Mouse (Mus musculus): ENCODE data around the gene Acbd6. TPM values are rescaled to one million over a fixed set of nuclear protein-coding genes. Genes with fewer than 3 reads are reported as not detected.

Gene Acbd6
- polyA plus RNA-seq, 1 experiment: 95.9 TPM

DNA sequence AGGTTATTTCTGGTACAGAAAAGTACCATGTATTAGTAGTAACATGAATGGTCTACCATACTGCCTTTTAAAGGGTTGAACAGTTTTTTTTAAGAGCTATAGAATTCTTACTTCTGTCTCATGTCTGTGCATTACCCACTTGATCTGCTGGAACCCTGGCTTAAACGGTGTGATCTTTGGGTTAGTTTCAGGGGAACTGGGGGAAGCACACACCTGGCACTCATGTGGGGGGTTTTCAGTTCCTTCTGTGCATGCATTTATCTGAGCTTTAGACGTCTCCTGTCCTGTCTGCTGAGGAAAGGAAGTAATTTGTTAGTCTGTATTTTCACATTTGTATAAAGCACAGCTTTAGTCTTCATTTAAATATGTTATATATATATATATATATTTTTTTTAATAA lies 19.4 kb downstream of the Acbd6 start:
- Histone ChIP-seq H3K4me1 (ENCODE audit: control insufficient read depth, insufficient read depth, insufficient read length, low read length) (no peaks in the 10 kb centered on the region), H3K4me3 (ENCODE audit: low read depth, low read length) (no peak overlapping the region), H3K36me3 (ENCODE audit: control insufficient read depth, insufficient read depth, low read length) (no peaks in the 10 kb centered on the region; the same call in 1 of the 2 replicates), H3K27ac (ENCODE audit: insufficient read depth, low read depth, low read length) (no peak overlapping the region), H3K27me3 (ENCODE audit: control insufficient read depth, insufficient read depth, low read length) (no peaks in the 10 kb centered on the region)
- WGBS: 88% methylated on average over 2 of the region's 2 CpGs
- TF ChIP-seq POLR2A (IDR thresholded peaks at IDR 0.05; ENCODE audit: low read depth, low read length) (no peak), CTCF (IDR thresholded peaks at IDR 0.05; ENCODE audit: extremely low read depth, insufficient read length, insufficient replicate concordance, low read depth, low read length) (no peak)

DNA sequence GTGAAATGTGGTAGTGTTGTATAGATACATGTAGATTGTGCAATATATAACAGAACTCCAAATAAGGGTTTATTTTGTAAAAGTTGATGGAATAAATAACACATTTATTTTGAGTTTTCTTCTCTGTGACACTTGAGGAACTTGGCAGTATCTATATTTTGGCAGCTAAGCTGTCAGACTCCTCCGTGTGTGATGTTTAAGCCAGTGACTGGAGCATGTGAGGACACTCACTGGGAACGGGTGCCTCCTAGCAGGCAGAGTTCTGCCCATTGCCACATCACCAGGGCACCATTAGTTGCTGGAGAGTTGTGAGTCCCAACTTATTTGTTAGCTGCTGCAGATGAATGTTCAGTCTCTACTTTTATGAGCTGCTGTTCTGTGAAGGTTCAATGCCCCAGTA lies 30.0 kb downstream of the Acbd6 start:
- H3K27me3 ChIP-seq (ENCODE audit: control insufficient read depth, insufficient read depth, low read length): no peaks in the 10 kb centered on the region
- WGBS: 85% methylated on average over 2 of the region's 2 CpGs
- TF ChIP-seq POLR2A (IDR thresholded peaks at IDR 0.05; ENCODE audit: low read depth, low read length): no peak
- no peak for TF ChIP-seq CTCF (IDR thresholded peaks at IDR 0.05; ENCODE audit: extremely low read depth, insufficient read length, insufficient replicate concordance, low read depth, low read length)
- H3K4me3 ChIP-seq (ENCODE audit: low read depth, low read length): no peak overlapping the region
- H3K4me1 ChIP-seq (ENCODE audit: control insufficient read depth, insufficient read depth, insufficient read length, low read length): no peaks in the 10 kb centered on the region
- peaks cover 2% of the 10 kb centered on the region; the same call in 1 of the 2 replicates for H3K36me3 ChIP-seq (ENCODE audit: control insufficient read depth, insufficient read depth, low read length)
- no peak overlapping the region for H3K27ac ChIP-seq (ENCODE audit: insufficient read depth, low read depth, low read length)

DNA sequence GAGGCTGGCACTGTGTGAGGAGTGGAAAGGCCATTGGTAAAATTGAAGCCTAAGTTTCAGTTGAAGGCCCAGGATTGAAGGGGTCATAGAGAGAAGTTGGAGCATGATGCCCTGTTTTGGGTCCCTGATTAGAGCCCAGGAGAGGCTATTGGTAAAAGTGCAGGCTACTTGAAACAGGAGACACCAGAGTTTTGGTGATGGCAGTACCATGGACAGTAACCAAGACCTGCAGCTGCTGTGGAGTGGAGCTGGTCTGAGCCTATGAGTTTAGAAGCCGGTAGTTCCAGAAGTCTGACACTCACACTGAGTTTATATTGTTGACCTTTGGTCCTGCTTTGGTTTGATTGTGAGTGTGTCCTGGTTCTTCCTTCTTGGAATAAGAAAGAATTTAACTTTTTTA lies 36.2 kb downstream of the Acbd6 start:
- H3K4me1 ChIP-seq (ENCODE audit: control insufficient read depth, insufficient read depth, insufficient read length, low read length): no peaks in the 10 kb centered on the region
- TF ChIP-seq CTCF (IDR thresholded peaks at IDR 0.05; ENCODE audit: extremely low read depth, insufficient read length, insufficient replicate concordance, low read depth, low read length) (no peak), POLR2A (IDR thresholded peaks at IDR 0.05; ENCODE audit: low read depth, low read length) (no peak)
- no peak overlapping the region for H3K27ac ChIP-seq (ENCODE audit: insufficient read depth, low read depth, low read length)
- no peaks in the 10 kb centered on the region for H3K27me3 ChIP-seq (ENCODE audit: control insufficient read depth, insufficient read depth, low read length)
- H3K36me3 ChIP-seq (ENCODE audit: control insufficient read depth, insufficient read depth, low read length): no peaks in the 10 kb centered on the region
- WGBS: 25% methylated on average over 1 of the region's 1 CpGs
- no peak overlapping the region for H3K4me3 ChIP-seq (ENCODE audit: low read depth, low read length)

DNA sequence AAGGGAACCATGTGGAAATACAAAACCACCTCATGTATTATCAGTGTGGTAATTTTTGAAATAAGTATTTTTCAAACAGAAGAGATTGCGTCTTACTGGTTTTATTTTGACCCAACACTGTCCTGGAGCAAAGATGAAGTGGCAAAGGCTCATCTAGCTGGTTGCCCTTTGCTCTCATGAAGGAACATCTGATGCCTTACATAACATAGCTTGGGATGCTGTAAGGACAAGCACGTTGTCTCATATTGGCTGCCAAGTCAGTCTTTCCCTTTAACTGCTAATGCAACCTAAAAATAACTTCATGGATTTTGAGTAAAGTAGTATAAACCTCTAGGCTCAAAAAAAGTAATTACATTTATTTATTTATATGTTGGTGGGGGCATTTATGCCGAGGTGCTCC lies 38.7 kb downstream of the Acbd6 start:
- WGBS: 87% methylated on average over 3 of the region's 3 CpGs
- no peak overlapping the region for H3K4me3 ChIP-seq (ENCODE audit: low read depth, low read length)
- no peaks in the 10 kb centered on the region for H3K4me1 ChIP-seq (ENCODE audit: control insufficient read depth, insufficient read depth, insufficient read length, low read length)
- no peaks in the 10 kb centered on the region for H3K36me3 ChIP-seq (ENCODE audit: control insufficient read depth, insufficient read depth, low read length)
- no peak for TF ChIP-seq CTCF (IDR thresholded peaks at IDR 0.05; ENCODE audit: extremely low read depth, insufficient read length, insufficient replicate concordance, low read depth, low read length)
- TF ChIP-seq POLR2A (IDR thresholded peaks at IDR 0.05; ENCODE audit: low read depth, low read length): no peak
- no peak overlapping the region for H3K27ac ChIP-seq (ENCODE audit: insufficient read depth, low read depth, low read length)
- no peaks in the 10 kb centered on the region for H3K27me3 ChIP-seq (ENCODE audit: control insufficient read depth, insufficient read depth, low read length)

DNA sequence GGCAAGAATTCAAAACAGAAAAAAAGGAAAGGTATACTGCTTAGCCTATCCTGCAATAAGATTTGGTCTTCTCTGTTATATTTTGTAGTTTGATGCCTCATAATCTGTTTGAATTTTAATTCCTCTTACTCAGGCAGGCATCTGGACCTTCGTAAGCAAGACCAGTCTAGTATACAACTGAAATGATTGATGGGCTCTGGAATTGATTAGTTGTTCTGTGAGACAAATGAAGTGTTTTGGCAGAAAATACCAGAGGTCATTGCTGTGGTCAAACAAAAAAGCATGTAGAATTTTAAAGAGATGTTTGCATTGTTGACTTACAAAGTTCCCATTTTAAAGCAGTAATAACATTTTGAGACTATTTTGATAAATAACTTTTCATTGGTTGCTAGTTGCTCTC lies 46.8 kb downstream of the Acbd6 start:
- no peaks in the 10 kb centered on the region for H3K27me3 ChIP-seq (ENCODE audit: control insufficient read depth, insufficient read depth, low read length)
- 86% methylated on average over 1 of the region's 1 CpGs for WGBS
- H3K27ac ChIP-seq (ENCODE audit: insufficient read depth, low read depth, low read length): no peak overlapping the region
- H3K4me1 ChIP-seq (ENCODE audit: control insufficient read depth, insufficient read depth, insufficient read length, low read length): no peaks in the 10 kb centered on the region
- TF ChIP-seq POLR2A (IDR thresholded peaks at IDR 0.05; ENCODE audit: low read depth, low read length): no peak
- no peak for TF ChIP-seq CTCF (IDR thresholded peaks at IDR 0.05; ENCODE audit: extremely low read depth, insufficient read length, insufficient replicate concordance, low read depth, low read length)
- H3K36me3 ChIP-seq (ENCODE audit: control insufficient read depth, insufficient read depth, low read length): no peaks in the 10 kb centered on the region
- no peak overlapping the region for H3K4me3 ChIP-seq (ENCODE audit: low read depth, low read length)

DNA sequence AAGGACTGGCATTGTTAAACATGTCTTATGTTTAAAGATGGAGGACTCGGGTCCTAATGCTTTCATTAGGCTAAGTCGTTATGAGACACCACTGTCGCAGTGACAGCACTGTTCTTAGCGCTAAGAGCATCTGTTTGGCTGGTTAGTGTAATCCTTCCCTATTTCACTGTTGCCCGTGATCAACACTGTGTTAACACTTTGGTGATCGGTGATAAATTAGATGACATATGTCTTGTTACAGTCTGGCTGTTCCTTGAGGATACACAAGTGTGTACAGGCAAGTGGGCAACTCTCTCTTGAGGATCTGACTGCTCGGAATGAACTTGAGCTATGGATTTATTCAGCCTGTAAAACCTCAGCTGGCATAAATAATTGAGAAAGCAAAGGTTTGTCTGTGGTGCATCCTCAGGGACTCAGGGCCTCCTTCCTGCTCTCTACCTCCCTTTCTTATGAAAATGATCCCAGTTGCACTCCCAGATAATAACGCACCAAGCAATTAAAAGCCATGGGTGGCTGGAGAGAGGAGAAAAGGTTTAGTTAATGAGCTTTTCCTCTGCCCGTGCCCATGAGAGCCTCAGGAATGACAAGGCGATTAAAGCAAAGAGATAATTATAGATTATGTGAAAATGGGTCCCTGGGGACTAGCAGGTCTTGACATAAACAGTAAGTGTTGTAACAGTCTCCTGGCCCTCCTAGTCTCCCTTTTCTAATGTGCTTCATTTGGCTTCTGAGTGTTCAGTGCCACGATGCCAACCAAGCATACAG lies 47.7 kb downstream of the Acbd6 start:
- Histone ChIP-seq H3K27ac (ENCODE audit: insufficient read depth, low read depth, low read length) (no peak overlapping the region), H3K4me3 (ENCODE audit: low read depth, low read length) (no peak overlapping the region), H3K36me3 (ENCODE audit: control insufficient read depth, insufficient read depth, low read length) (no peaks in the 10 kb centered on the region), H3K4me1 (ENCODE audit: control insufficient read depth, insufficient read depth, insufficient read length, low read length) (no peaks in the 10 kb centered on the region), H3K27me3 (ENCODE audit: control insufficient read depth, insufficient read depth, low read length) (no peaks in the 10 kb centered on the region)
- no peak for TF ChIP-seq POLR2A (IDR thresholded peaks at IDR 0.05; ENCODE audit: low read depth, low read length)
- TF ChIP-seq CTCF (IDR thresholded peaks at IDR 0.05; ENCODE audit: extremely low read depth, insufficient read length, insufficient replicate concordance, low read depth, low read length): no peak
- 79% methylated on average over 11 of the region's 11 CpGs for WGBS

DNA sequence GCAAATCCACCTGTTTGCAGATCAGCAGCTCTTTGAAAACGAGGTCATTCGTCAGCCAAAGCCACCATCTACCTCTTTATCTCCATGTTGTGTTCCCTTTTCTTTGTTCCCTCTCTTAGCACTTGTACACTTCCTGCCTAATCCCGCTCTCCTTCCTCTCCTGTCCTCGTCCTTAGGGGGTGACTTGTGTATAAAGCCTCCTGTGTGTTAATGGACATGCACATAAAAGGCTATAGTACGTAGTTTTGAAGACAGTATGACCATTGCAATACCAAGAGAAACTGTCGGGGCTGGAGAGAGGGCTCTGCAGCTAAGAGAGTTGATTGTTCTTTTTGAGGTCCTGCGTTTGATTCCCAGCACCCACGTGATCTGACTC lies 48.2 kb downstream of the Acbd6 start:
- Histone ChIP-seq H3K4me1 (ENCODE audit: control insufficient read depth, insufficient read depth, insufficient read length, low read length) (no peaks in the 10 kb centered on the region), H3K27ac (ENCODE audit: insufficient read depth, low read depth, low read length) (no peak overlapping the region), H3K4me3 (ENCODE audit: low read depth, low read length) (no peak overlapping the region), H3K36me3 (ENCODE audit: control insufficient read depth, insufficient read depth, low read length) (no peaks in the 10 kb centered on the region), H3K27me3 (ENCODE audit: control insufficient read depth, insufficient read depth, low read length) (no peaks in the 10 kb centered on the region)
- TF ChIP-seq POLR2A (IDR thresholded peaks at IDR 0.05; ENCODE audit: low read depth, low read length): no peak
- no peak for TF ChIP-seq CTCF (IDR thresholded peaks at IDR 0.05; ENCODE audit: extremely low read depth, insufficient read length, insufficient replicate concordance, low read depth, low read length)
- 82% methylated on average over 8 of the region's 8 CpGs for WGBS

Data from small intestine, adult 2 months (tissue).